9 mouse cellular contexts compared by ENCODE assay signal in the genomic region with DNA sequence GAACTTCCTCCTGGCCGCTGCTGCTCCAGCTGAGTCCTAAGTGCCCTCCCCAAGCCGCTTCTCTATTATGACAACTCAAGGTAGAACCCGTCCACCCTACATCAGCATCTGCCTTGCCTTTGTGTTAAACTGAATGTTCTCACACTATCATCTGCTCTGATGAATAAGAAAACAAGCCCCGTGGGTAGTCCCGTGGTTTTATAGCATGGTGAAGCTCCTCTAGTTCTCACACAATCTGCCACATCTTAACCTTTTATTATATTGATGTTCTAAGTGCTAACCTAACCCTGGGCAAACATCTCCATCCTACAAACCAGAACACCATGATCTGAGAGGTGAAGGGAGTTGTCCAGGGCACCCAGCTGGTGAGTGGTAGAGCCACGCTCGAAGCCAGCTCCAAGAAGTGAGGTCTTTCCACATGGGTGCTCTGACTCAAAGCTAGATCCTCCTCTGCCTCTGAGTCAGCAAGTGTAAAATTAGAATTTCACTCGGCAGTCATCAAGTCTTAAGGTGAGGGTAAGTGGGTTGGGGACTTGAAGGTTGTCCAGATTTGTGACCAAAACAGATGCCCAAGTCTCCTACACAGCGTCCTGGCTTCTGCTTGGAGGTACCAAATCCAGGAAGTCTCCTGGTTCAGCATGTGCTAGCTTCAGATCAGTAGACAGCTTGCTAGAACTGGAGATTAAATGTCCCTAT. TPM values are rescaled to one million over a fixed set of nuclear protein-coding genes. Genes with fewer than 3 reads are reported as not detected.
DNase-seq lines count a peak whose midpoint lies in the region; ATAC-seq and TF ChIP-seq lines count a peak whose summit lies in the region.
"Had no signal": no experiment of that assay in that cellular context is flagged by ENCODE, and none has a peak within 500 bp of the region (broad histone marks: within the 10 kb centered on the region; RNA-seq: fewer than 3 reads in every experiment).

No protein-coding gene starts in this region.

- DNase-seq in heart, embryonic 10.5 days (ENCODE audit: low spot score): no peak
- DNase-seq in heart, adult 9 months (ENCODE audit: low spot score in 2 of 2): no peak
- DNase-seq in midbrain, embryonic 10.5 days (ENCODE audit: low spot score): no peak
- DNase-seq in midbrain, embryonic 14.5 days: no peak
- DNase-seq in hindbrain, embryonic 14.5 days (ENCODE audit: low spot score): no peak
- DNase-seq in cerebellum, adult 11-12 months: no peak

- H3K36me3 ChIP-seq in heart, embryonic 10.5 days: no peaks in the 10 kb centered on the region
- H3K36me3 ChIP-seq in midbrain, embryonic 10.5 days: no peaks in the 10 kb centered on the region
- no peaks in the 10 kb centered on the region for H3K36me3 ChIP-seq in midbrain, embryonic 14.5 days (ENCODE audit: control insufficient read depth, insufficient read depth, low read length)
- no peaks in the 10 kb centered on the region for H3K36me3 ChIP-seq in hindbrain, embryonic 14.5 days (replicated peaks; ENCODE audit: control insufficient read depth, insufficient read depth)
- H3K36me3 ChIP-seq in small intestine, adult 2 months (ENCODE audit: control insufficient read depth, insufficient read depth, low read length): no peaks in the 10 kb centered on the region
- H3K36me3 ChIP-seq in forebrain, embryonic 12.5 days (replicated peaks): no peaks in the 10 kb centered on the region

- no peaks in the 10 kb centered on the region for H3K9me3 ChIP-seq in heart, embryonic 10.5 days
- no peaks in the 10 kb centered on the region for H3K9me3 ChIP-seq in midbrain, embryonic 10.5 days (replicated peaks)
- no peaks in the 10 kb centered on the region for H3K9me3 ChIP-seq in midbrain, embryonic 14.5 days (ENCODE audit: control insufficient read depth, low read length)
- H3K9me3 ChIP-seq in hindbrain, embryonic 14.5 days (ENCODE audit: control insufficient read depth, low read length): no peaks in the 10 kb centered on the region
- H3K9me3 ChIP-seq in forebrain, embryonic 12.5 days: no peaks in the 10 kb centered on the region

- no peaks in the 10 kb centered on the region for H3K27me3 ChIP-seq in heart, embryonic 10.5 days (ENCODE audit: insufficient read depth, poor library complexity, severe bottlenecking)
- H3K27me3 ChIP-seq in midbrain, embryonic 10.5 days (ENCODE audit: low read depth, poor library complexity, severe bottlenecking): peaks cover 14% of the 10 kb centered on the region
- H3K27me3 ChIP-seq in midbrain, embryonic 14.5 days (ENCODE audit: control insufficient read depth, insufficient read depth, low read length): no peaks in the 10 kb centered on the region
- H3K27me3 ChIP-seq in hindbrain, embryonic 14.5 days (ENCODE audit: control insufficient read depth, insufficient read depth, low read length): no peaks in the 10 kb centered on the region
- H3K27me3 ChIP-seq in small intestine, adult 2 months (ENCODE audit: control insufficient read depth, insufficient read depth, low read length): no peaks in the 10 kb centered on the region
- 0 out of 2 replicates have a peak, but pooled peaks cover 3% of the 10 kb centered on the region for H3K27me3 ChIP-seq in forebrain, embryonic 12.5 days

- 82% methylated on average over 9 of the region's 9 CpGs for WGBS in heart, embryonic 10.5 days
- 90% methylated on average over 9 of the region's 9 CpGs for WGBS in midbrain, embryonic 10.5 days
- 83% methylated on average over 9 of the region's 9 CpGs for WGBS in midbrain, embryonic 14.5 days
- 82% methylated on average over 9 of the region's 9 CpGs for WGBS in hindbrain, embryonic 14.5 days
- 72% methylated on average over 9 of the region's 9 CpGs for WGBS in small intestine, adult 2 months
- 91% methylated on average over 9 of the region's 9 CpGs for WGBS in forebrain, embryonic 12.5 days

- no peak overlapping the region for H3K9ac ChIP-seq in midbrain, embryonic 14.5 days (replicated peaks; ENCODE audit: low read length)
- no peak overlapping the region for H3K9ac ChIP-seq in hindbrain, embryonic 14.5 days
- no peak overlapping the region for H3K9ac ChIP-seq in forebrain, embryonic 12.5 days

- no peak overlapping the region for H3K4me3 ChIP-seq in heart, embryonic 10.5 days
- no peak overlapping the region for H3K4me3 ChIP-seq in midbrain, embryonic 10.5 days
- H3K4me3 ChIP-seq in midbrain, embryonic 14.5 days (replicated peaks; ENCODE audit: low read depth, low read length): no peak overlapping the region
- no peak overlapping the region for H3K4me3 ChIP-seq in hindbrain, embryonic 14.5 days (replicated peaks; ENCODE audit: low read length)
- H3K4me3 ChIP-seq in small intestine, adult 2 months (ENCODE audit: low read depth, low read length): no peak overlapping the region
- no peak overlapping the region for H3K4me3 ChIP-seq in forebrain, embryonic 12.5 days (replicated peaks)
- H3K4me3 ChIP-seq: erythroblast, embryonic 14.5 days had no signal

- no peak for TF ChIP-seq CTCF in small intestine, adult 2 months (IDR thresholded peaks at IDR 0.05; ENCODE audit: extremely low read depth, insufficient read length, insufficient replicate concordance, low read depth, low read length)

- peaks cover 60% of the 10 kb centered on the region for H3K4me1 ChIP-seq in heart, embryonic 10.5 days
- peaks cover 54% of the 10 kb centered on the region for H3K4me1 ChIP-seq in midbrain, embryonic 10.5 days
- H3K4me1 ChIP-seq in midbrain, embryonic 14.5 days (ENCODE audit: control insufficient read depth, insufficient read depth, low read length): peaks cover 24% of the 10 kb centered on the region
- H3K4me1 ChIP-seq in hindbrain, embryonic 14.5 days (replicated peaks; ENCODE audit: control insufficient read depth, insufficient read depth, low read length): peaks cover 21% of the 10 kb centered on the region
- H3K4me1 ChIP-seq in small intestine, adult 2 months (ENCODE audit: control insufficient read depth, insufficient read depth, insufficient read length, low read length): peaks cover 13% of the 10 kb centered on the region
- peaks cover 53% of the 10 kb centered on the region for H3K4me1 ChIP-seq in forebrain, embryonic 12.5 days

- no peak for ATAC-seq in midbrain, embryonic 14.5 days (ENCODE audit: low FRiP score, low TSS enrichment)
- ATAC-seq in hindbrain, embryonic 14.5 days (ENCODE audit: low FRiP score): no peak
- ATAC-seq in forebrain, embryonic 12.5 days (ENCODE audit: low FRiP score): no peak

- no peak overlapping the region for H3K4me2 ChIP-seq in midbrain, embryonic 14.5 days (ENCODE audit: low read length)
- H3K4me2 ChIP-seq in hindbrain, embryonic 14.5 days (replicated peaks): no peak overlapping the region
- H3K4me2 ChIP-seq in forebrain, embryonic 12.5 days: no peak overlapping the region

- H3K27ac ChIP-seq in heart, embryonic 10.5 days: peak overlapping the region; percentile 84
- peak overlapping the region; percentile 81 for H3K27ac ChIP-seq in midbrain, embryonic 10.5 days (replicated peaks)
- no peak overlapping the region for H3K27ac ChIP-seq in midbrain, embryonic 14.5 days (replicated peaks; ENCODE audit: low read depth, low read length)
- H3K27ac ChIP-seq in hindbrain, embryonic 14.5 days: peak overlapping the region; percentile 58; the same call in 1 of the 2 replicates
- H3K27ac ChIP-seq in small intestine, adult 2 months (ENCODE audit: insufficient read depth, low read depth, low read length): peak overlapping the region; percentile 63
- no peak overlapping the region for H3K27ac ChIP-seq in forebrain, embryonic 12.5 days

- no peak for TF ChIP-seq POLR2A in small intestine, adult 2 months (IDR thresholded peaks at IDR 0.05; ENCODE audit: low read depth, low read length)

RNA-seq across cellular contexts. Expression of gene Ier5, which starts 48.4 kb away (rescaled TPM):
- 3.4 and 8.6 TPM in 2 replicates for polyA plus RNA-seq in heart, embryonic 10.5 days (2016; fragmentation: Nextera tagmentation; extraction: Ambion mirVana)
- polyA plus RNA-seq in midbrain, embryonic 10.5 days (2016; fragmentation: Nextera tagmentation; extraction: Ambion mirVana): 4.0 and 4.3 TPM in 2 replicates
- 13.4 TPM in 2 replicates for polyA plus RNA-seq in midbrain, embryonic 14.5 days (2014; fragmentation: Nextera tagmentation; extraction: Ambion mirVana)
- 10.5 and 13.0 TPM in 2 replicates for polyA plus RNA-seq in hindbrain, embryonic 14.5 days (2014; fragmentation: Nextera tagmentation; extraction: Ambion mirVana)
- 25.4 and 63.9 TPM in 2 replicates for polyA plus RNA-seq in small intestine, adult 2 months (2012; rRNA removed)
- polyA plus RNA-seq in forebrain, embryonic 12.5 days (2016; fragmentation: Nextera tagmentation; extraction: Ambion mirVana): 15.2 and 19.2 TPM in 2 replicates

Comparison
In these comparisons a context has a peak if more than half of its experiments do, and no peak if none do; other contexts are left out.
1. H3K27ac ChIP-seq: peak in heart, embryonic 10.5 days (single experiment), midbrain, embryonic 10.5 days (single experiment), hindbrain, embryonic 14.5 days (single experiment) and small intestine, adult 2 months (single experiment); none in midbrain, embryonic 14.5 days (single experiment) and forebrain, embryonic 12.5 days (single experiment).